Mouse (Mus musculus) ES-E14 (cell line): ENCODE results near the gene Krt18.

Source experiments
- HCFC1 ChIP-seq: IDR thresholded peaks from 2 replicates; pipeline ENCODE4 v1.6.1; 2012; ENCODE audit warnings: low read length, inconsistent platforms, borderline replicate concordance; ENCODE audit not compliant: insufficient read depth
- MAFK ChIP-seq: IDR thresholded peaks from 2 replicates; pipeline ENCODE4 v1.6.1; 2014; ENCODE audit warnings: mild to moderate bottlenecking, low read depth, low read length, inconsistent platforms; ENCODE audit not compliant: insufficient read depth
- ZC3H11A ChIP-seq: IDR thresholded peaks from 2 replicates; pipeline ENCODE4 v1.6.1; 2012; ENCODE audit warnings: low read depth, mild to moderate bottlenecking, inconsistent platforms, low read length, borderline replicate concordance
- ZNF384 ChIP-seq: IDR thresholded peaks from 2 replicates; pipeline ENCODE4 v1.6.1; 2012; ENCODE audit warnings: low read depth, low read length, inconsistent platforms

- TF ChIP-seq ZC3H11A = no peak
- TF ChIP-seq HCFC1 = no peak
- TF ChIP-seq ZNF384 = no peak
- no peak for TF ChIP-seq MAFK
Observed at GRCm38 (mm10) chr15:102013651-102014050, 14.3 kb upstream of the Krt18 start.
